Mouse (Mus musculus): ENCODE measurements around the gene Snrnp70.

DNA sequence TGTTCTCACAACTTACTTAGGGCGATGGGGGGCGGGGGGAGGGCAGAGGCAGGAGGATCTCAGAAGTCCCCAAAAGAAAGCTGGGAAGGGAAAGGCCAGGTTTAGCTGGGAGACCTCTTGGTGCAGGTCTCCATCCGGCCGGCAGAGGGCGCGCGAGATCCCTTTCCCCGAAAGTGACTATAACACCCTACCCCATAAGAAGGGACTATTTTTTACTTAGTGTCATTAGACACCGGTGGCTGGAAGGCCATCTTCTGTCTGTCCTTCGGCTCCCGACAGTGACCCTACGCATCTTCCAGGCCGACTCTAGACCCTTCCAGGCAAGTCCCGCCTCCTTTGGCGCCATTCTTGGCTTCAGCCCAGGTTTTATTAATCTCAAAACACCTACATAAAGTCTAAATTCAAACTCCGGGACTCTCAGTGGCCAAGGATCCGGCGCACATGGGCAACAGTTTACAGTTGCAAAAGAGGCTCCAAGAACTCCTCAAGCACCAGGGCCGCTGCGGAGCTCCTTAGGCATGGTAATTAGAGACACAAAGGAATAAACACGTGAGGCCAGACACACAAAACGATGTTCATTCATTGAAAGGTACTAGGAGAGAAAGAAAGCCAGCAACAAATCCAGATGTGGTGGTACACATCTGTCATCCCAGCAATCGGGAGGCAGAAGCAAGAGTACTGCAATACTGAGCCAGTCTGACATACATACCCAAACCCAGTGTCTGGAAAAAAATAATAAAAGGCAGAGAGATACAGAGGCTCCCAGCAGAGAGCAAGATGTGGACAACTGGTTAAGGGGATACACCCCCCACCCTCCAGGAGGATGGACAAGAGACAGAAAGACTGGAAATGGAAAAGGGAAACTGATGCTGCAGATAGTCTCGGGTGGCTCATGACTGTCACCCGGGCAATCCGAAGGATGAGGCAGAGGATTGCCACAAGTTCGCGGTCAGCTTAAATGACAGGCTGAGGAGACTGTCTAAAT, 9.8 kb upstream of the Snrnp70 start, which contains the start of gene Kcna7:
- TF ChIP-seq CTCF (IDR thresholded peaks at IDR 0.05; ENCODE audit: borderline replicate concordance, insufficient read depth, low read length) (peak; percentile 76), POLR2A (IDR thresholded peaks at IDR 0.05; ENCODE audit: low read depth, low read length) (no peak)

All from embryonic fibroblast, embryonic 13.5 days (primary cell).